Mouse (Mus musculus): ENCODE measurements at regions not wholly inside any gene's neighbourhood (a gene's known extent, or its start where the extent isn't known, plus 50 kb on each side); places are given as distances from the start of the nearest gene placed in this dataset.
"Not testable (repeated sequence)": the region's sequence is repeated elsewhere in the genome, so short reads cannot be mapped to it uniquely, and the experiment has no call there.

DNA sequence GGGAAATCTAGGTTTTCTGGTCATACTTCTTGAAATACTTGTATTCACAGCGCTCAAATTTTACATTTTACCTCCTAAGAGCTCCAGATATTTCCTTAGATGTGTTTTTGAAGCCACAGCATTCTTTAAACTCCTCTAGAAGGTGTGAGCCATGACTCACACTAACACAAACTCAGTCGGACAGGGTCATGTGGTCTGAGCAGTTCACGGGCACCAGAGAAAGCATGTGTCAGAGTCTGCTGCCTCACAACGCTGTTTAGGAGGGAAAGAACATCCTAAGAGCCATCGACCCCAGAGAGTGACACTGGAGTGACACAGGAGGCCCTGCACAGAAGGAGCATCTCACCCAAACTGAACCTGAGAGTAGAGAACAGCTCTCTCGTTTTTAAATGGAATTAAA, 332.2 kb downstream of the Lrig3 start:
- no peaks in the 10 kb centered on the region for H3K4me1 ChIP-seq (ENCODE audit: control insufficient read depth, insufficient read depth, low read length)
- H3K27ac ChIP-seq (ENCODE audit: low read depth, low read length) = no peak overlapping the region
- H3K4me3 ChIP-seq (ENCODE audit: low read depth, low read length) = no peak overlapping the region
- H3K36me3 ChIP-seq (ENCODE audit: control insufficient read depth, insufficient read depth, low read length) = no peaks in the 10 kb centered on the region
- 84% methylated on average over 6 of the region's 6 CpGs for WGBS
- ATAC-seq (ENCODE audit: insufficient read depth, low FRiP score, low TSS enrichment) = no peak
- H3K27me3 ChIP-seq (ENCODE audit: control insufficient read depth, insufficient read depth, low read length) = no peaks in the 10 kb centered on the region
- H3K9ac ChIP-seq (ENCODE audit: low read length) = no peak overlapping the region
- no peaks in the 10 kb centered on the region for H3K9me3 ChIP-seq (ENCODE audit: control insufficient read depth, low read length)
- H3K4me2 ChIP-seq (ENCODE audit: low read depth) = no peak overlapping the region
- DNase-seq (ENCODE audit: low spot score) = no peak

DNA sequence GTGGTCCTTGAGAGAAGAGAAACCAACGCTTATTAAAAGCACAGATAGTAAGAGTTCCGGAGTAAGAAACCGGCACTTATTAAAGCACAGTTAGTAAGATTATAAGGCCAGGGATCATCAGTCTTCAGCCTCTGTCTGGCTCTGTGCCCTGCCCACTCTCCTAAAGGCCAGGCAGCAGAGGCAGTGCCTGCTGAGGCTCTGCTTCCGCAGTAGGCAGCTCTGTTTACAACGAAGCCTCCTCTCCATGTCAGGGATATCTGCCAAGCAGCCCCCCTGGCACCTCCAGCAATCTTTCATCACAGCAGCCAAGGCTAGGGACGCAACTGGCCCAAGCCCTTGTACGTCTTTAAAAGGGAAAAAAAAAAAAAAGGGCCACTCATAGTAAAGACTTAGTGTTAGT, 329.9 kb downstream of the Lrig3 start:
- WGBS = 87% methylated on average over 7 of the region's 7 CpGs
- no peak for DNase-seq (ENCODE audit: low spot score)

DNA sequence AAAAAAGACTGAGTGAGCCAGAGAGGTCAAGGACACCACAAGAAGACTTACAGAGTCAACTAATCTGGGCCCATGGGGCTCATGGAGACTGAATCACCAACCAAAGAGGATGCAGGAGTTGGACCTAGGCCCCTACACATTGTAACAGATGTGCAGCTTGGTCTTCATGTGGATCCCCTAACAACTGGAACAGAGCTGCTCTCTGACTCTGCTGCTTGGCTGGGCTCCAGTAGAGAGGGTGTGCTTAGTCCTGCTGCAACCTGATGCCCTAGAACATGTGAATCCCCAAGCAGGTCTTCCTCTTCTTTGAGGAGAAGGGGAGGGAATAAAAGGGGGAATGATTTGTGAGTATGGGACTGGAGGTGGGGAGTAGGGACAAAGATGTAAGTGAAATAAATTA, 325.8 kb downstream of the Lrig3 start:
- H3K4me2 ChIP-seq (ENCODE audit: low read depth) = no peak overlapping the region
- no peak overlapping the region for H3K4me3 ChIP-seq (ENCODE audit: low read depth, low read length)
- H3K9me3 ChIP-seq (ENCODE audit: control insufficient read depth, low read length) = no peaks in the 10 kb centered on the region
- DNase-seq (ENCODE audit: low spot score) (no peak), ATAC-seq (ENCODE audit: insufficient read depth, low FRiP score, low TSS enrichment) (no peak)
- no peaks in the 10 kb centered on the region for H3K4me1 ChIP-seq (ENCODE audit: control insufficient read depth, insufficient read depth, low read length)
- no peaks in the 10 kb centered on the region for H3K36me3 ChIP-seq (ENCODE audit: control insufficient read depth, insufficient read depth, low read length)
- no peak overlapping the region for H3K27ac ChIP-seq (ENCODE audit: low read depth, low read length)
- no peaks in the 10 kb centered on the region for H3K27me3 ChIP-seq (ENCODE audit: control insufficient read depth, insufficient read depth, low read length)
- H3K9ac ChIP-seq (ENCODE audit: low read length) = no peak overlapping the region

More for the DNA sequence above, 329.9 kb downstream of the Lrig3 start:
- Histone ChIP-seq H3K9me3 (ENCODE audit: control insufficient read depth, low read length) (no peaks in the 10 kb centered on the region), H3K36me3 (ENCODE audit: control insufficient read depth, insufficient read depth, low read length) (no peaks in the 10 kb centered on the region), H3K4me3 (ENCODE audit: low read depth, low read length) (no peak overlapping the region), H3K27ac (ENCODE audit: low read depth, low read length) (no peak overlapping the region), H3K27me3 (ENCODE audit: control insufficient read depth, insufficient read depth, low read length) (no peaks in the 10 kb centered on the region), H3K4me2 (ENCODE audit: low read depth) (no peak overlapping the region), H3K4me1 (ENCODE audit: control insufficient read depth, insufficient read depth, low read length) (no peaks in the 10 kb centered on the region), H3K9ac (ENCODE audit: low read length) (no peak overlapping the region)
- ATAC-seq (ENCODE audit: insufficient read depth, low FRiP score, low TSS enrichment) = no peak

- H3K4me1 ChIP-seq (ENCODE audit: control insufficient read depth, insufficient read depth, low read length); H3K36me3 ChIP-seq (ENCODE audit: control insufficient read depth, insufficient read depth, low read length); H3K9ac ChIP-seq (ENCODE audit: low read length); DNase-seq (ENCODE audit: low spot score); H3K9me3 ChIP-seq (ENCODE audit: control insufficient read depth, low read length); H3K27me3 ChIP-seq (ENCODE audit: control insufficient read depth, insufficient read depth, low read length); H3K27ac ChIP-seq (ENCODE audit: low read depth, low read length); ATAC-seq (ENCODE audit: insufficient read depth, low FRiP score, low TSS enrichment); H3K4me3 ChIP-seq (ENCODE audit: low read depth, low read length); H3K4me2 ChIP-seq (ENCODE audit: low read depth): not testable (repeated sequence)
- WGBS = 93% methylated on average over 6 of the region's 13 CpGs
Measured at GRCm38 (mm10) chr10:126285096-126285495, 319.1 kb downstream of the Lrig3 start.

DNA sequence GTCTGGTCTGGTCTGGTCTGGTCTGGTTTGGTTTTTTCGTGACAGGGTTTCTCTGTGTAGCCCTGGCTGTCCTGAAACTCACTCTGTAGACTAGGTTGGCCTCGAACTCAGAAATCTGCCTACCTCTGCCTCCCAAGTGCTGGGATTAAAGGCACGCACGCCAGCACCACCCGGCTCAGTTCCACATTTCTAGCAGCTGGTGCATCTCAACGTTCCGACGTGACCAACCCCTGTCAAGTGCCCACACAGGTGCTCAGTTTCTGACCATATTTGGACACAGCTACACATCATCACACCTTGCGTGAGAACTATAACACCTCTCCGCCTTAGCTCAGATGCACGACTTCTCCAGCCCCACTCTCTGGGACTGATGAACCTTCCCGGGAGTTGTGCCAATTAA, 304.4 kb downstream of the Lrig3 start:
- no peak overlapping the region for H3K27ac ChIP-seq (ENCODE audit: low read depth, low read length)
- no peak overlapping the region for H3K9ac ChIP-seq (ENCODE audit: low read length)
- ATAC-seq (ENCODE audit: insufficient read depth, low FRiP score, low TSS enrichment) (no peak), DNase-seq (ENCODE audit: low spot score) (no peak)
- H3K4me1 ChIP-seq (ENCODE audit: control insufficient read depth, insufficient read depth, low read length) = no peaks in the 10 kb centered on the region
- no peaks in the 10 kb centered on the region for H3K36me3 ChIP-seq (ENCODE audit: control insufficient read depth, insufficient read depth, low read length)
- no peak overlapping the region for H3K4me3 ChIP-seq (ENCODE audit: low read depth, low read length)
- 93% methylated on average over 12 of the region's 12 CpGs for WGBS
- H3K4me2 ChIP-seq (ENCODE audit: low read depth) = no peak overlapping the region
- no peaks in the 10 kb centered on the region for H3K9me3 ChIP-seq (ENCODE audit: control insufficient read depth, low read length)
- H3K27me3 ChIP-seq (ENCODE audit: control insufficient read depth, insufficient read depth, low read length) = no peaks in the 10 kb centered on the region

DNA sequence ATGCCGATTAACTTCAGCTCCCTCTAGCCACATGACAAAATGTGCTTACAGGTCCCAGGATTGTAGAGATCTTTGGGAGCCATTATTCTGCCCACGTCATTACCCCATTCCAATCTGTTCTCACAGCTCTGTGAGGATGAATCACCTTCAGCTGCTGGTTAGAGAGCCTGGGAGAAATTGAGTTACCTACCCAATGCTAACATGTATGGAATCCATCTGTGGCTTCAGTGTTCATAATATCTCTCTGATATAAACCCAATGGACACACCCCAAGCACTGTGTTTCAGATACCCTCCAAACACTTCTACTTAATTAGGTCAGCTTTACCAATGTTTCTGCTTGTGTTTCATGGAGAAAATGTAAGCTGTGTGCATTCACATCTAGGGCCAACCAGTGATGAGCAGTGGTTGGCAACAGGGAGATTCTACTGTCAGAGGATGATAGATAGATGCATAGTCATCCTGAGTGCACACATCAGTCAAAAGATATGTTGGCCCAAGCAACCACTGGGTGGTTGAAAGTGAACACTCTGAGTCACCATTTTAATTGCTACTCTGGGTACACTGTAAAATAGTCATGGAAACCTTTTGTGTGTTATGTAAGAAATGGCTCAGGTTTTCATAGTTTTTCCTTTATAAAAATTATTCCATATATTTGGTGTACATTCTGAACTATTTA, 301.5 kb downstream of the Lrig3 start:
- Histone ChIP-seq H3K4me1 (ENCODE audit: control insufficient read depth, insufficient read depth, low read length) (no peaks in the 10 kb centered on the region), H3K9ac (ENCODE audit: low read length) (no peak overlapping the region), H3K27me3 (ENCODE audit: control insufficient read depth, insufficient read depth, low read length) (no peaks in the 10 kb centered on the region), H3K4me3 (ENCODE audit: low read depth, low read length) (no peak overlapping the region), H3K27ac (ENCODE audit: low read depth, low read length) (no peak overlapping the region), H3K9me3 (ENCODE audit: control insufficient read depth, low read length) (no peaks in the 10 kb centered on the region), H3K4me2 (ENCODE audit: low read depth) (no peak overlapping the region), H3K36me3 (ENCODE audit: control insufficient read depth, insufficient read depth, low read length) (no peaks in the 10 kb centered on the region)
- ATAC-seq (ENCODE audit: insufficient read depth, low FRiP score, low TSS enrichment) (no peak), DNase-seq (ENCODE audit: low spot score) (no peak)
- 92% methylated on average over 2 of the region's 2 CpGs for WGBS

DNA sequence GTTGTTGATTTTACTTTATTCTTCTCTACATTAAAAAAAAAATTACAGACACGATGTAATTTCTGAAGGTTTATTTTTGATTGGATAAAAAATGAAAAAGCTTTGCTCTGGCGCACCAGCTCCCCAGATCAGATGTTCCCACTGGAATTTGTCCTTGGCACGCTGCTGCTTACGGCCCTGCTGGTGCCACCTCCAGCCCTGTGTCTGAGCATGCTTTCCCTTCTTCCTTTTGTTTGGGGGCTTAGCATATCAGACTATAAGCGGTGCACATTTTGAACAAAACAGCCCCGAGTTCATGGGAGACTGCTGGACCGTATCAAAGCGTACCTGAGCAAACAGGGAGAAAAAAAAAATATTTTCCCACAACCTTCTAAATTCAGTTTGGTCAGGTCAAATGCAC, 291.2 kb downstream of the Lrig3 start:
- no peaks in the 10 kb centered on the region for H3K4me1 ChIP-seq (ENCODE audit: control insufficient read depth, insufficient read depth, low read length)
- no peak overlapping the region for H3K4me3 ChIP-seq (ENCODE audit: low read depth, low read length)
- H3K27me3 ChIP-seq (ENCODE audit: control insufficient read depth, insufficient read depth, low read length) = no peaks in the 10 kb centered on the region
- no peaks in the 10 kb centered on the region for H3K9me3 ChIP-seq (ENCODE audit: control insufficient read depth, low read length)
- H3K4me2 ChIP-seq (ENCODE audit: low read depth) = no peak overlapping the region
- H3K9ac ChIP-seq (ENCODE audit: low read length) = no peak overlapping the region
- 84% methylated on average over 8 of the region's 8 CpGs for WGBS
- DNase-seq (ENCODE audit: low spot score) = no peak
- H3K36me3 ChIP-seq (ENCODE audit: control insufficient read depth, insufficient read depth, low read length) = no peaks in the 10 kb centered on the region
- H3K27ac ChIP-seq (ENCODE audit: low read depth, low read length) = no peak overlapping the region
- ATAC-seq (ENCODE audit: insufficient read depth, low FRiP score, low TSS enrichment) = no peak

DNA sequence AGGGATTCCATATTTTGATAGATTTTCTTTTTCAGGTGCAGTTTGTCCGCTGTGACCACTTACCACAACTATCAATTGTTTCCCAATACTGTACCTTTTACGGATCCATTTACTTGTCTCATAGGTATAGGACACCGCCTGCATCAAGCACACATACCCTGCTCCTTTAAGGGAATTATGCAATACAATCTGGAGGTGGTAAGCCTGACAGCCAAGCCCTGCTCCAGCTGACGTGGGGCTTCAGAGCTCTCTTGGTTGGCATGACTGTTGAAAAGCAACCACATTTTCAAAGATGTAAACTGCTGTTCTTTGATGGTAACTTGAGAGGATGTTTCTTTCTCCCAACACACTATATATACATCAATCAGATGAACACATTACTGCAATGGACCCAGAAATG, 288.2 kb downstream of the Lrig3 start:
- H3K4me2 ChIP-seq (ENCODE audit: low read depth) = no peak overlapping the region
- ATAC-seq (ENCODE audit: insufficient read depth, low FRiP score, low TSS enrichment) (no peak), DNase-seq (ENCODE audit: low spot score) (no peak)

DNA sequence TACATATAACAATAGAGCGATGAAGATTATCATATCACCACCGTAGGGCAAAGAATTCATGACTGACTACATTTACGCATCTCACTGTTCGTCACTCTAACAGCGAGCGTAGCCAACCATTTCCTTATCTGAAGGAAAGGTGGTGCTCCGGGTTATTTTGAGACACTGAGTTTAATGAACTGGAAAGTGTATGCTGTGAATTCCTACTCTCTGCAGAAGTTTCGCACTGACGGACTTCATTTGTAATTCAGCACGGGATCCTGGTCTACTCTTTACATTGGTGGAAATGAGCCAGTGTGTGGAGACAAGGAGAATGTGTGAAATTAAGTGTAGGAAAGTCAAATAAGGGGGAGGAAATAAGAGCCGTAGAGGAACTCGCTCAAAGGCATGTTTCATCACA, 283.2 kb downstream of the Lrig3 start:
- H3K27ac ChIP-seq (ENCODE audit: low read depth, low read length) = no peak overlapping the region
- H3K9ac ChIP-seq (ENCODE audit: low read length) = no peak overlapping the region
- H3K4me1 ChIP-seq (ENCODE audit: control insufficient read depth, insufficient read depth, low read length) = no peaks in the 10 kb centered on the region
- no peaks in the 10 kb centered on the region for H3K27me3 ChIP-seq (ENCODE audit: control insufficient read depth, insufficient read depth, low read length)
- DNase-seq (ENCODE audit: low spot score) (no peak), ATAC-seq (ENCODE audit: insufficient read depth, low FRiP score, low TSS enrichment) (no peak)
- H3K4me2 ChIP-seq (ENCODE audit: low read depth) = no peak overlapping the region
- 79% methylated on average over 12 of the region's 12 CpGs for WGBS
- H3K4me3 ChIP-seq (ENCODE audit: low read depth, low read length) = no peak overlapping the region
- no peaks in the 10 kb centered on the region for H3K9me3 ChIP-seq (ENCODE audit: control insufficient read depth, low read length)
- no peaks in the 10 kb centered on the region for H3K36me3 ChIP-seq (ENCODE audit: control insufficient read depth, insufficient read depth, low read length)

More for the DNA sequence above, 288.2 kb downstream of the Lrig3 start:
- H3K27me3 ChIP-seq (ENCODE audit: control insufficient read depth, insufficient read depth, low read length) = no peaks in the 10 kb centered on the region
- no peaks in the 10 kb centered on the region for H3K36me3 ChIP-seq (ENCODE audit: control insufficient read depth, insufficient read depth, low read length)
- 88% methylated on average over 4 of the region's 4 CpGs for WGBS
- H3K27ac ChIP-seq (ENCODE audit: low read depth, low read length) = no peak overlapping the region
- H3K9me3 ChIP-seq (ENCODE audit: control insufficient read depth, low read length) = no peaks in the 10 kb centered on the region
- H3K4me1 ChIP-seq (ENCODE audit: control insufficient read depth, insufficient read depth, low read length) = no peaks in the 10 kb centered on the region
- no peak overlapping the region for H3K9ac ChIP-seq (ENCODE audit: low read length)
- H3K4me3 ChIP-seq (ENCODE audit: low read depth, low read length) = no peak overlapping the region
